Mouse (Mus musculus): ENCODE measurements around the gene Scn10a. TPM values are rescaled to one million over a fixed set of nuclear protein-coding genes. Genes with fewer than 3 reads are reported as not detected.

Scn10a gene
- polyA plus RNA-seq, 1 experiment from 2014 or later = 1.4 TPM

- Histone ChIP-seq H3K9me3 (replicated peaks; ENCODE audit: control insufficient read depth, low read length) (no peaks in the 10 kb centered on the region), H3K36me3 (ENCODE audit: control insufficient read depth, insufficient read depth) (no peaks in the 10 kb centered on the region), H3K4me3 (ENCODE audit: low read length) (no peak overlapping the region), H3K4me1 (ENCODE audit: control insufficient read depth, insufficient read depth, low read length) (peaks cover 48% of the 10 kb centered on the region), H3K9ac (ENCODE audit: low read length) (peak overlapping the region; percentile 38), H3K27ac (ENCODE audit: low read length) (peak overlapping the region; percentile 52), H3K4me2 (ENCODE audit: low read depth, low read length) (peak overlapping the region; percentile 34; the same call in 1 of the 2 replicates), H3K27me3 (ENCODE audit: control insufficient read depth, insufficient read depth, low read length) (peaks cover 54% of the 10 kb centered on the region)
- WGBS = 52% methylated on average over 7 of the region's 7 CpGs
- ATAC-seq (replicated peaks; ENCODE audit: extremely low read depth, insufficient read depth, low FRiP score) = 0 out of 2 replicates have a peak, but pooled peaks have one; percentile 39
Observed at GRCm38 (mm10) chr9:119574366-119574765, 144.8 kb downstream of the Scn10a start.

- no peaks in the 10 kb centered on the region for H3K9me3 ChIP-seq (replicated peaks; ENCODE audit: control insufficient read depth, low read length)
- no peaks in the 10 kb centered on the region for H3K36me3 ChIP-seq (ENCODE audit: control insufficient read depth, insufficient read depth)
- H3K4me2 ChIP-seq (ENCODE audit: low read depth, low read length) = no peak overlapping the region
- peak overlapping the region; percentile 34; the same call in 1 of the 2 replicates for H3K9ac ChIP-seq (ENCODE audit: low read length)
- no peak overlapping the region for H3K4me3 ChIP-seq (ENCODE audit: low read length)
- 54% methylated on average over 14 of the region's 14 CpGs for WGBS
- H3K27me3 ChIP-seq (ENCODE audit: control insufficient read depth, insufficient read depth, low read length) = peaks cover 46% of the 10 kb centered on the region
- peaks cover 44% of the 10 kb centered on the region for H3K4me1 ChIP-seq (ENCODE audit: control insufficient read depth, insufficient read depth, low read length)
- peak overlapping the region; percentile 4; the same call in 1 of the 2 replicates for H3K27ac ChIP-seq (ENCODE audit: low read length)
- ATAC-seq (replicated peaks; ENCODE audit: extremely low read depth, insufficient read depth, low FRiP score) = no peak
Observed at GRCm38 (mm10) chr9:119573009-119573408, 146.1 kb downstream of the Scn10a start.

- H3K4me1 ChIP-seq (ENCODE audit: control insufficient read depth, insufficient read depth, low read length) = peaks cover 39% of the 10 kb centered on the region
- H3K4me2 ChIP-seq (ENCODE audit: low read depth, low read length) = no peak overlapping the region
Observed at GRCm38 (mm10) chr9:119571411-119571888, 147.7 kb downstream of the Scn10a start.

GRCm38 (mm10) chr9:119570652-119571051 lies 148.5 kb downstream of the Scn10a start:
- peaks cover 33% of the 10 kb centered on the region for H3K4me1 ChIP-seq (ENCODE audit: control insufficient read depth, insufficient read depth, low read length)
- H3K27me3 ChIP-seq (ENCODE audit: control insufficient read depth, insufficient read depth, low read length) = peaks cover 29% of the 10 kb centered on the region
- no peak overlapping the region for H3K4me3 ChIP-seq (ENCODE audit: low read length)
- H3K9ac ChIP-seq (ENCODE audit: low read length) = no peak overlapping the region
- H3K36me3 ChIP-seq (ENCODE audit: control insufficient read depth, insufficient read depth) = no peaks in the 10 kb centered on the region
- 40% methylated on average over 9 of the region's 9 CpGs for WGBS
- H3K27ac ChIP-seq (ENCODE audit: low read length) = no peak overlapping the region
- no peaks in the 10 kb centered on the region for H3K9me3 ChIP-seq (replicated peaks; ENCODE audit: control insufficient read depth, low read length)
- no peak overlapping the region for H3K4me2 ChIP-seq (ENCODE audit: low read depth, low read length)
- no peak for ATAC-seq (replicated peaks; ENCODE audit: extremely low read depth, insufficient read depth, low FRiP score)

More at GRCm38 (mm10) chr9:119571411-119571888, 147.7 kb downstream of the Scn10a start:
- Histone ChIP-seq H3K27ac (ENCODE audit: low read length) (no peak overlapping the region), H3K9ac (ENCODE audit: low read length) (no peak overlapping the region), H3K4me3 (ENCODE audit: low read length) (no peak overlapping the region), H3K27me3 (ENCODE audit: control insufficient read depth, insufficient read depth, low read length) (peaks cover 33% of the 10 kb centered on the region), H3K9me3 (replicated peaks; ENCODE audit: control insufficient read depth, low read length) (no peaks in the 10 kb centered on the region), H3K36me3 (ENCODE audit: control insufficient read depth, insufficient read depth) (no peaks in the 10 kb centered on the region)
- whole genome bisulfite sequencing = 12% methylated on average over 15 of the region's 15 CpGs
- no peak for ATAC-seq (replicated peaks; ENCODE audit: extremely low read depth, insufficient read depth, low FRiP score)

- Histone ChIP-seq H3K4me2 (ENCODE audit: low read depth, low read length) (no peak overlapping the region), H3K4me3 (ENCODE audit: low read length) (no peak overlapping the region), H3K4me1 (ENCODE audit: control insufficient read depth, insufficient read depth, low read length) (peaks cover 26% of the 10 kb centered on the region), H3K9me3 (replicated peaks; ENCODE audit: control insufficient read depth, low read length) (no peaks in the 10 kb centered on the region), H3K27me3 (ENCODE audit: control insufficient read depth, insufficient read depth, low read length) (peaks cover 18% of the 10 kb centered on the region), H3K9ac (ENCODE audit: low read length) (no peak overlapping the region), H3K36me3 (ENCODE audit: control insufficient read depth, insufficient read depth) (no peaks in the 10 kb centered on the region), H3K27ac (ENCODE audit: low read length) (no peak overlapping the region)
- ATAC-seq (replicated peaks; ENCODE audit: extremely low read depth, insufficient read depth, low FRiP score) = no peak
- 72% methylated on average over 8 of the region's 8 CpGs for WGBS
Observed at GRCm38 (mm10) chr9:119568732-119569131, 150.4 kb downstream of the Scn10a start.

DNA sequence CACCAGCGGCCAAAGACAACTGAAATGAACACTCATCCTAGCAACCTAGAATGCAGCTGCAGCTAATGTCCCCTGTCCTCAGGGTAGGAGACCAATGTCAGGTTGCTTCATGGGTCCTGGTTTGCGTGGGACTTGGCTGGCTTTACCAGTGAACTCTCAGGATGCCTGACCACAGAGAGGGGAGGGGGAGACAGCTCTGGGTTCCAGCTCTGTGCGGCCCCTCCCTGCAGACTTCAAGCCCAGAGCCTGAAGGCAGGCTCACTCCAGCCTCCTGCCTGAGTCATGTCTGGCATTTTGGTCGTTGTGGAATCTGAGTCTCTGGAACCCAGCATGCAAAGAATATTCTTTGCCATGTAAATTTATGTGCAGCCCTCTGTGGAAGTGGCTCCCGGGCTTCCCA lies 151.3 kb downstream of the Scn10a start:
- Histone ChIP-seq H3K4me2 (ENCODE audit: low read depth, low read length) (no peak overlapping the region), H3K4me1 (ENCODE audit: control insufficient read depth, insufficient read depth, low read length) (peaks cover 20% of the 10 kb centered on the region), H3K4me3 (ENCODE audit: low read length) (no peak overlapping the region), H3K27me3 (ENCODE audit: control insufficient read depth, insufficient read depth, low read length) (peaks cover 15% of the 10 kb centered on the region), H3K36me3 (ENCODE audit: control insufficient read depth, insufficient read depth) (no peaks in the 10 kb centered on the region), H3K9ac (ENCODE audit: low read length) (no peak overlapping the region), H3K27ac (ENCODE audit: low read length) (no peak overlapping the region), H3K9me3 (replicated peaks; ENCODE audit: control insufficient read depth, low read length) (no peaks in the 10 kb centered on the region)
- no peak for ATAC-seq (replicated peaks; ENCODE audit: extremely low read depth, insufficient read depth, low FRiP score)
- WGBS = 66% methylated on average over 5 of the region's 5 CpGs

DNA sequence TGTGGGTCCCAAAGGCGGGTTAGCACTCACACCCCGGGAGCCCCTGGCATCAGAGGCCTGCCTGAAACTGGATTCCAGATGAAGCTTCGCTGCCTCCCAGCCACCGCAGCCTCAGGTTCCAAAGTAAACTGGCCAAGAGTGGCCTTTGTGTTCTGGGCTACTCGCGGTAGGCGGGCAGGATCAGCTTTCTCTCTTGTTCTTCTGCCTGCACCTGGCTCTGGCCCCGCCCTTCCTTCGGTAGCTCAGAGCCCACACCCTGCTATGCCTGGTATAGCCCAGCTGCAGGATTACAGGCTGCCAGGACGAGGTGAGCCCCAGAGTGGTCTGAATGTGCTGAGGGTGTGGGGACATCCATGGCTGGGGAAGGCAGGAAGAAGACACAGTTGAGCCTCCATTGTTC lies 152.9 kb downstream of the Scn10a start:
- WGBS = 42% methylated on average over 10 of the region's 10 CpGs
- H3K27me3 ChIP-seq (ENCODE audit: control insufficient read depth, insufficient read depth, low read length) = peaks cover 10% of the 10 kb centered on the region; the same call in 1 of the 2 replicates
- H3K4me2 ChIP-seq (ENCODE audit: low read depth, low read length) = no peak overlapping the region
- H3K9me3 ChIP-seq (replicated peaks; ENCODE audit: control insufficient read depth, low read length) = no peaks in the 10 kb centered on the region
- H3K36me3 ChIP-seq (ENCODE audit: control insufficient read depth, insufficient read depth) = no peaks in the 10 kb centered on the region
- no peak for ATAC-seq (replicated peaks; ENCODE audit: extremely low read depth, insufficient read depth, low FRiP score)
- H3K27ac ChIP-seq (ENCODE audit: low read length) = no peak overlapping the region
- no peak overlapping the region for H3K4me3 ChIP-seq (ENCODE audit: low read length)
- H3K4me1 ChIP-seq (ENCODE audit: control insufficient read depth, insufficient read depth, low read length) = peaks cover 15% of the 10 kb centered on the region
- H3K9ac ChIP-seq (ENCODE audit: low read length) = no peak overlapping the region

DNA sequence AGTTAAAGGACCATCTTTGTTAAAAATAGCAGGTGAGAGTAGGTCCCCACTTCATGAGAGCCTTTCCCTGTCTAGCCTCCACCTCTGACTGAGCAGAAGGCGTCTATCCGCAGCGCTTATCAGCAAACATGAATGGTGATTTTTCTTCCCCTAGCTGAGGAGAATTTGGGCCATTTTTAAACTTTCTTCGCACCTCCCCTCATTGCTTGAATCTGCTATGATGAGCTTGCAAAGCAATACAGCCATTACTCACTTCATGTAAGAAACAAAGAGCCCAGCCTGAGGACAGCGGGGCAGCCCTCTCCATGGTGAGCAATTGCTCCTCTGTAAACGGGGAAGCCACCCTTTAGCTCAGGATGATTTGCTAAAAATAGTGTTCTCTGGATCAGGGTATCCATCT lies 154.3 kb downstream of the Scn10a start:
- Histone ChIP-seq H3K9ac (ENCODE audit: low read length) (no peak overlapping the region), H3K27ac (ENCODE audit: low read length) (no peak overlapping the region), H3K27me3 (ENCODE audit: control insufficient read depth, insufficient read depth, low read length) (peaks cover 2% of the 10 kb centered on the region; the same call in 1 of the 2 replicates), H3K4me1 (ENCODE audit: control insufficient read depth, insufficient read depth, low read length) (peaks cover 17% of the 10 kb centered on the region), H3K4me2 (ENCODE audit: low read depth, low read length) (no peak overlapping the region), H3K9me3 (replicated peaks; ENCODE audit: control insufficient read depth, low read length) (no peaks in the 10 kb centered on the region), H3K4me3 (ENCODE audit: low read length) (no peak overlapping the region), H3K36me3 (ENCODE audit: control insufficient read depth, insufficient read depth) (no peaks in the 10 kb centered on the region)
- 52% methylated on average over 6 of the region's 6 CpGs for WGBS
- ATAC-seq (replicated peaks; ENCODE audit: extremely low read depth, insufficient read depth, low FRiP score) = no peak

DNA sequence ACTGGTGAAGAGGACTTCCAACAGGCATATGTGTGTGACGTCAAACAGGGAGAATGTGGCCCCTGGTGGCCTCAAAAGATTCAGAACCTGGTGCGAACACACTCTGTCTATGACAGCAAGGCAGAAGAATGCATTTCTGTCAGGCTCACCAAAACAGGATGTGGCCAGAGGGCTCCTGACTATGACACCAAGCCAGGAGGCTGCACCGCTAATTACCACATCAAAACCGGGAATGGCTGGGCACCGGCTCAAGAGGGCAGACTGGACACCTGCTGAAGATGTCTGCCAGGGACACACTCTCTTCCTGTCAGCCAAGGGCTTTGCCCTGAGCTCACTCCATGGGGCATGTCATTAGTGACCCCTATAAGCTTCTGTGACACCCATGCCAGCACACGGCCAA lies 155.5 kb downstream of the Scn10a start:
- ATAC-seq (replicated peaks; ENCODE audit: extremely low read depth, insufficient read depth, low FRiP score) = no peak
- Histone ChIP-seq H3K4me1 (ENCODE audit: control insufficient read depth, insufficient read depth, low read length) (peaks cover 22% of the 10 kb centered on the region), H3K27ac (ENCODE audit: low read length) (no peak overlapping the region), H3K4me3 (ENCODE audit: low read length) (no peak overlapping the region), H3K9ac (ENCODE audit: low read length) (no peak overlapping the region), H3K4me2 (ENCODE audit: low read depth, low read length) (no peak overlapping the region), H3K9me3 (replicated peaks; ENCODE audit: control insufficient read depth, low read length) (no peaks in the 10 kb centered on the region), H3K27me3 (ENCODE audit: control insufficient read depth, insufficient read depth, low read length) (peaks cover 2% of the 10 kb centered on the region; the same call in 1 of the 2 replicates), H3K36me3 (ENCODE audit: control insufficient read depth, insufficient read depth) (no peaks in the 10 kb centered on the region)
- WGBS = 53% methylated on average over 6 of the region's 6 CpGs

Measured in heart, embryonic 16.5 days (tissue).